In the genomic region with DNA sequence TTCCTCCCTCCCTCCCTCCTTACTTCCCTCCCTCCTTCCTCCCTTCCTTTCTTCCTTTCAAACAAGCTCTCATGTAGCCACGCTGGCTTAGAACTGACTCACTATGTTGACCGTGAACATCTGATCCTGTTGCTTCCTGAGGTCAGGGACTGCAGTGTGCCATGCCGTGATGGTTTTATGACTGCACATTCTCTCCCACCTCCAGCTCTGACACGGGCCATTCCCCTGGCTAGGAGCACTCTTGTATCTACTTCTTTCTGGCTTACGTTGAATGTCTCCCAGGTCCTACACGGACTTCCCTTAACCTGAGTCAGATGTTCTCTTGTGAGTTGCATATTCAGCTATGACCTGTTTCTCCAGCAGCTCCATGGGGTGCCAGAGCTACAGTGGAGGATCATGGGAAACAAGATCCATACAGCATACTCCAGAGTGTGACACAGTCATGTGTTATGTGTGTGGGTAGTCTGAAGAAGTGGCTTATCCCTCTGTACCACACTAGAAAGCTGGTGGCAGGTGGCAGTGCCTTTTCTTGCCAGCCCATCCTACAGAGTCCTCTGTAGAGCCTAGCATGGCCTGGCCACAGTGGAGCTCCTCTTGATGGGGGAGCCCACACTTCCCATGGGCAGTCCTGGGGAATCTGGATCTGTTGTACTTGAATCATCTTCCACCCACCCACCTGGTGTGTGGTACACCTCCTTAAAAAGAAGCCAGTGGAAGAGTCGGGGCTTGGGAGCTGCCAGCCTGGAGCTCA, we compare ENCODE assay signal across 22 mouse cellular contexts. TPM values are rescaled to one million over a fixed set of nuclear protein-coding genes. Genes with fewer than 3 reads are reported as not detected.
DNase-seq lines count a peak whose midpoint lies in the region; ATAC-seq lines count a peak whose summit lies in the region.
"Had no signal": no experiment of that assay in that cellular context is flagged by ENCODE, and none has a peak within 500 bp of the region (broad histone marks: within the 10 kb centered on the region; RNA-seq: fewer than 3 reads in every experiment).

No protein-coding gene starts in this region.

- H3K9me3 ChIP-seq in forebrain, embryonic 15.5 days = no peaks in the 10 kb centered on the region
- H3K9me3 ChIP-seq in forebrain, embryonic 12.5 days = no peaks in the 10 kb centered on the region
- H3K9me3 ChIP-seq: embryonic facial prominence, embryonic 12.5 days; G1E; heart, embryonic 15.5 days; hindbrain, embryonic 10.5 days; intestine, embryonic 15.5 days; limb, embryonic 15.5 days; neural tube, embryonic 15.5 days had no signal

- DNase-seq in left cerebral cortex, adult 11 months (ENCODE audit: low spot score) = peak; percentile 45
- no peak for DNase-seq in left cerebral cortex, postnatal 4 days
- peak; percentile 80 for DNase-seq in brain, adult 2 months (ENCODE audit: low read depth, low spot score)
- DNase-seq in right cerebral cortex, postnatal 36 days (ENCODE audit: low spot score in 2 of 2) = peak; percentile 45 to 73
- no peak for DNase-seq in ovary, adult 18-20 months (ENCODE audit: low spot score)
- DNase-seq: cerebellum, adult 11-12 months; layer of hippocampus, postnatal 36 days; liver, postnatal 0 days; lung, postnatal 36 days; retina, postnatal 1 day; thymus, adult 18-20 months had no signal

- 82% methylated on average over 7 of the region's 7 CpGs for WGBS in forebrain, embryonic 15.5 days
- 83% methylated on average over 7 of the region's 7 CpGs for WGBS in forebrain, embryonic 12.5 days

- intact Hi-C loops in left cerebral cortex, postnatal 4 days (cut with DNase I) = no loop called here

- no peak overlapping the region for H3K9ac ChIP-seq in forebrain, embryonic 15.5 days (replicated peaks)
- H3K9ac ChIP-seq in forebrain, embryonic 12.5 days = no peak overlapping the region
- H3K9ac ChIP-seq: embryonic facial prominence, embryonic 12.5 days; heart, embryonic 15.5 days; intestine, embryonic 15.5 days; limb, embryonic 15.5 days; liver, postnatal 0 days; neural tube, embryonic 15.5 days had no signal

- ATAC-seq in forebrain, embryonic 15.5 days (replicated peaks) = no peak
- no peak for ATAC-seq in forebrain, embryonic 12.5 days (ENCODE audit: low FRiP score)
- ATAC-seq: intestine, embryonic 15.5 days; liver, postnatal 0 days had no signal

- no peaks in the 10 kb centered on the region for H3K36me3 ChIP-seq in forebrain, embryonic 15.5 days
- H3K36me3 ChIP-seq in forebrain, embryonic 12.5 days (replicated peaks) = no peaks in the 10 kb centered on the region
- H3K36me3 ChIP-seq: embryonic facial prominence, embryonic 12.5 days; G1E; heart, embryonic 15.5 days; hindbrain, embryonic 10.5 days; intestine, embryonic 15.5 days; limb, embryonic 15.5 days; neural tube, embryonic 15.5 days had no signal

- peak overlapping the region; percentile 79; the same call in 1 of the 2 replicates for H3K27ac ChIP-seq in forebrain, embryonic 15.5 days (replicated peaks)
- H3K27ac ChIP-seq in forebrain, embryonic 12.5 days = no peak overlapping the region
- H3K27ac ChIP-seq: embryonic facial prominence, embryonic 12.5 days; heart, embryonic 15.5 days; hindbrain, embryonic 10.5 days; intestine, embryonic 15.5 days; limb, embryonic 15.5 days; neural tube, embryonic 15.5 days had no signal

- no peak overlapping the region for H3K4me2 ChIP-seq in forebrain, embryonic 15.5 days (replicated peaks)
- H3K4me2 ChIP-seq in forebrain, embryonic 12.5 days = no peak overlapping the region
- H3K4me2 ChIP-seq: embryonic facial prominence, embryonic 12.5 days; heart, embryonic 15.5 days; intestine, embryonic 15.5 days; limb, embryonic 15.5 days; midbrain, embryonic 11.5 days; neural tube, embryonic 15.5 days had no signal

- H3K4me1 ChIP-seq in forebrain, embryonic 15.5 days = peaks cover 37% of the 10 kb centered on the region
- H3K4me1 ChIP-seq in forebrain, embryonic 12.5 days = peaks cover 50% of the 10 kb centered on the region
- H3K4me1 ChIP-seq: intestine, embryonic 15.5 days had no signal

- no peak overlapping the region for H3K4me3 ChIP-seq in forebrain, embryonic 15.5 days
- H3K4me3 ChIP-seq in forebrain, embryonic 12.5 days (replicated peaks) = no peak overlapping the region
- H3K4me3 ChIP-seq: embryonic facial prominence, embryonic 12.5 days; heart, embryonic 15.5 days; hindbrain, embryonic 10.5 days; intestine, embryonic 15.5 days; limb, embryonic 15.5 days; neural tube, embryonic 15.5 days had no signal

- no peaks in the 10 kb centered on the region for H3K27me3 ChIP-seq in forebrain, embryonic 15.5 days
- H3K27me3 ChIP-seq in forebrain, embryonic 12.5 days = peaks cover 21% of the 10 kb centered on the region; the same call in 1 of the 2 replicates

RNA-seq across cellular contexts. Expression of gene Flrt1, which starts 23.8 kb away (rescaled TPM):
- polyA plus RNA-seq in forebrain, embryonic 15.5 days (2015; fragmentation: Nextera tagmentation; extraction: Ambion mirVana) = 14.9 and 18.9 TPM in 2 replicates
- polyA plus RNA-seq in forebrain, embryonic 12.5 days (2016; fragmentation: Nextera tagmentation; extraction: Ambion mirVana) = 7.3 and 8.0 TPM in 2 replicates
- 10 to 100 TPM; 22.4 to 23.5 TPM for total RNA-seq in left cerebral cortex, postnatal 4 days (2021)
- total RNA-seq: granulocyte monocyte progenitor cell, adult 5-6 weeks had no signal
- polyA plus RNA-seq: G1E had no signal

RNA-seq across cellular contexts. Expression of gene Macrod1, which starts 25.1 kb away (rescaled TPM):
- polyA plus RNA-seq in forebrain, embryonic 15.5 days (2015; fragmentation: Nextera tagmentation; extraction: Ambion mirVana) = 5.8 and 6.0 TPM in 2 replicates
- polyA plus RNA-seq in forebrain, embryonic 12.5 days (2016; fragmentation: Nextera tagmentation; extraction: Ambion mirVana) = 4.4 and 5.3 TPM in 2 replicates
- total RNA-seq in left cerebral cortex, postnatal 4 days (2021) = 1 to 10 TPM; 5.5 to 6.3 TPM
- total RNA-seq: G1E had no signal

RNA-seq across cellular contexts. Expression of gene Stip1, which starts 41.9 kb away (rescaled TPM):
- 243 and 245 TPM in 2 replicates for polyA plus RNA-seq in forebrain, embryonic 15.5 days (2015; fragmentation: Nextera tagmentation; extraction: Ambion mirVana)
- 324 and 357 TPM in 2 replicates for polyA plus RNA-seq in forebrain, embryonic 12.5 days (2016; fragmentation: Nextera tagmentation; extraction: Ambion mirVana)
- 100 to 1,000 TPM; 127 to 130 TPM for total RNA-seq in left cerebral cortex, postnatal 4 days (2021)

Comparison
In these comparisons a context has a peak if more than half of its experiments do, and no peak if none do; other contexts are left out.
1. DNase-seq: peak in left cerebral cortex, adult 11 months (single experiment), brain, adult 2 months (single experiment) and right cerebral cortex, postnatal 36 days (2 of 2); none in left cerebral cortex, postnatal 4 days (single experiment) and ovary, adult 18-20 months (single experiment).